Mouse (Mus musculus) ovary, adult 18-20 months (tissue): ENCODE measurements around the gene Ampd2.

Experiments used
- DNase-seq: peaks from one replicate; pipeline ENCODE4 v3.0.0; 2022; ENCODE audit warnings: low spot score, mixed read lengths

The Ampd2 gene

GRCm38 (mm10) chr3:108094976-108095760 lies 8.7 kb upstream of the Ampd2 start:
- DNase-seq: no peak

GRCm38 (mm10) chr3:108094146-108094545 lies 7.7 kb upstream of the Ampd2 start:
- DNase-seq: no peak

GRCm38 (mm10) chr3:108093306-108093705 lies 6.9 kb upstream of the Ampd2 start:
- DNase-seq: no peak

- no peak for DNase-seq
Observed at GRCm38 (mm10) chr3:108092536-108093115, 6.2 kb upstream of the Ampd2 start, which contains the start of gene Gnat2. TSS of gene Gnat2 (plus strand) at chr3:108092789.

GRCm38 (mm10) chr3:108092030-108092429 lies 5.6 kb upstream of the Ampd2 start:
- DNase-seq: no peak

- DNase-seq: no peak
Observed at GRCm38 (mm10) chr3:108090561-108090960, 4.1 kb upstream of the Ampd2 start.

GRCm38 (mm10) chr3:108089916-108090315 lies 3.5 kb upstream of the Ampd2 start:
- DNase-seq: no peak

- DNase-seq: peak; percentile 45
Observed at GRCm38 (mm10) chr3:108088842-108089380, 2.5 kb upstream of the Ampd2 start.

- no peak for DNase-seq
Observed at GRCm38 (mm10) chr3:108087329-108087728, 878 bp upstream of the Ampd2 start.

- peak; percentile 82 for DNase-seq
Observed at GRCm38 (mm10) chr3:108085721-108086469, 556 bp downstream of the Ampd2 start.

- DNase-seq: peak; percentile 88
Observed at GRCm38 (mm10) chr3:108085281-108085720, 1.1 kb downstream of the Ampd2 start.

GRCm38 (mm10) chr3:108084767-108085270 lies 1.6 kb downstream of the Ampd2 start:
- no peak for DNase-seq

- DNase-seq: no peak
Observed at GRCm38 (mm10) chr3:108083904-108084407, 2.5 kb downstream of the Ampd2 start.

GRCm38 (mm10) chr3:108083161-108083560 lies 3.3 kb downstream of the Ampd2 start:
- DNase-seq: no peak

GRCm38 (mm10) chr3:108082251-108082875 lies 4.1 kb downstream of the Ampd2 start:
- no peak for DNase-seq

GRCm38 (mm10) chr3:108081681-108082080 lies 4.8 kb downstream of the Ampd2 start:
- no peak for DNase-seq

- DNase-seq: no peak
Observed at GRCm38 (mm10) chr3:108076836-108077235, 9.6 kb downstream of the Ampd2 start.

- no peak for DNase-seq
Observed at GRCm38 (mm10) chr3:108072983-108073569, 13.4 kb downstream of the Ampd2 start.

GRCm38 (mm10) chr3:108070295-108071293 lies 15.9 kb downstream of the Ampd2 start:
- DNase-seq: no peak
